Mouse (Mus musculus) limb, embryonic 15.5 days (tissue): ENCODE measurements at regions not wholly inside any gene's neighbourhood (a gene's known extent, or its start where the extent isn't known, plus 50 kb on each side); places are given as distances from the start of the nearest gene placed in this dataset.

Source experiments
- ATAC-seq: fragments of 200-750 bp; cut with Nextera tagmentation; 2 replicates; pipeline ENCODE4 v1.8.0; 2017; ENCODE audit warnings: low read depth, moderate TSS enrichment; ENCODE audit not compliant: insufficient number of reproducible peaks, low FRiP score, low TSS enrichment
- H3K27ac ChIP-seq: fragments of 300-500 bp; sonication (generic); 2 replicates; pipeline ENCODE4 v1.5.1; 2015; ENCODE audit warnings: moderate library complexity, mild to moderate bottlenecking, inconsistent platforms
- H3K27me3 ChIP-seq: fragments of 300-500 bp; sonication (generic); 2 replicates; pipeline ENCODE4 v1.6.1; 2015; ENCODE audit warnings: inconsistent platforms
- H3K36me3 ChIP-seq: fragments of 300-500 bp; sonication (generic); 2 replicates; pipeline ENCODE4 v1.6.1; 2015; ENCODE audit warnings: inconsistent platforms
- H3K4me1 ChIP-seq: fragments of 300-500 bp; sonication (generic); 2 replicates; pipeline ENCODE4 v1.6.1; 2015; ENCODE audit warnings: inconsistent platforms
- H3K4me2 ChIP-seq: fragments of 300-500 bp; sonication (generic); 2 replicates; pipeline ENCODE4 v1.6.1; 2015; ENCODE audit warnings: mild to moderate bottlenecking, inconsistent platforms
- H3K4me3 ChIP-seq: fragments of 300-500 bp; sonication (generic); 2 replicates; pipeline ENCODE4 v1.5.1; 2015; ENCODE audit warnings: mild to moderate bottlenecking, inconsistent platforms
- H3K9ac ChIP-seq: fragments of 300-500 bp; sonication (generic); 2 replicates; pipeline ENCODE4 v1.6.1; 2015; ENCODE audit warnings: inconsistent platforms
- H3K9me3 ChIP-seq: fragments of 300-500 bp; sonication (generic); 2 replicates; pipeline ENCODE4 v1.6.1; 2016; ENCODE audit warnings: inconsistent platforms
- whole genome bisulfite sequencing: fragments of 180-500 bp; shearing (Covaris S2); methylation state at CpG from one replicate; pipeline ENCODE4 v1.1.7; 2015; 5-methylcytosine and 5-hydroxymethylcytosine counted together

DNA sequence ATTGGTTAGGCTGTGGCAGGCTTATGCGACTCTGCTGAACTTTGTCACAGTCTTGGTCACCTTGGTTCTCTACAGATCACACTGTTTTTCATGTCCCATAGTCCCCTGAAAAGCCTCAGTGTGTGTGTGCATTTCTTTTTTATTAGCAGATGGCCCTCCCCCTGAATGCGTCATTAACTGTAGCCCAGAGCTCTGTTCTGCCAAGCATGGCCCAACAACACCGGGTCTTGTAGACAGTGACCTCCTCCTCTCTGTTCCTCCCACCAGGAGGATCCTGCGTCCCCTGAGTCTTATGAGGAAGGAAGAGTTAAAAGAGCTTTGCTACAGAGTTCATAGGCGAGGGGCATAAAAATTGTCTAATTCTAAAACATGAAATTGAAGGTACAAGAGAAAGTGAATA is 103.5 kb upstream of the Rpl34 start:
- H3K27ac ChIP-seq, result no peak overlapping the region
- no peak overlapping the region for H3K4me2 ChIP-seq
- ATAC-seq, result no peak
- no peak overlapping the region for H3K4me3 ChIP-seq
- WGBS, result 59% methylated on average over 5 of the region's 5 CpGs
- H3K9ac ChIP-seq, result no peak overlapping the region
- no peaks in the 10 kb centered on the region for H3K36me3 ChIP-seq
- H3K9me3 ChIP-seq, result no peaks in the 10 kb centered on the region
- no peaks in the 10 kb centered on the region; the same call in 1 of the 2 replicates for H3K4me1 ChIP-seq
- H3K27me3 ChIP-seq, result no peaks in the 10 kb centered on the region

DNA sequence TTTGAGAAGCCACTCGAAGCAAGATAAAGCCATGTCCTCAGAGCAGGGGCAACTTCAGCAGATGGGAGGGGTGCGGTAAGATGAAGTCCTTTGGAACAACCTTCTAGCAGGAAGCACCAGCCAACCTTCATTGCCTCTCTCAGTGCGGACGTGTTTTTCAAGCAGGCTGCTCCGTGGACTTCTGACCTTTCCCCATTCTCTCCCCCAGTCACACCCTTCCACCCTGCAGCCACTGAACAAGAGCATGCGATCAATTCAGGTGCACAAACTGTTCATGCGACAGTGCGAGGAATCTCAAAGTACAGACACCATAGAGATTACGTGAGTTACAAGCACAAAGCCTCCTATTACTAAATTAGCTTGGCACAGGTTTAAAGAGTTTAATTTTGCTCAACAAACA is 102.9 kb upstream of the Rpl34 start:
- Histone ChIP-seq H3K4me1 (no peaks in the 10 kb centered on the region), H3K27me3 (no peaks in the 10 kb centered on the region), H3K4me3 (no peak overlapping the region), H3K4me2 (no peak overlapping the region), H3K36me3 (no peaks in the 10 kb centered on the region), H3K27ac (no peak overlapping the region), H3K9me3 (no peaks in the 10 kb centered on the region), H3K9ac (no peak overlapping the region)
- 66% methylated on average over 9 of the region's 9 CpGs for WGBS
- no peak for ATAC-seq

DNA sequence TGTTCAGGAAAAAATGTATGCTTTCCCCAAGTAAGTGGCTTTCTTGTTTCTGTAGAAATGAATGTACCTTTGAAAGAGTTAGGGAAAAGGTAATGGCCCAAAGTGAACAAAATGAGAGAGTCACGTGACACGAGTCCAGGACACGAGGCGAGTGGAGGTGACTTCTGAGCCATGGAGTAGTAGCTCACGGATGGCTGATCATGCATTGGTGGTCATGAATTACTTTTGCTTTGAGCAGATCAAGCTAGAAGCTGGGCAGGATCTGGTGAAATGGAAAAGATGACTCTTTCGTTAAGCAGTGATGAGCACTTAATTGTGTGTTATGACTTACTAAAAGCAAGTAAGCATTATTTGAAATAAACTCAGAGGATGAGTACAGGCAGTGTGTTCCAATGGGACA is 101.6 kb upstream of the Rpl34 start:
- no peak overlapping the region for H3K9ac ChIP-seq
- H3K4me2 ChIP-seq, result no peak overlapping the region
- no peak overlapping the region for H3K4me3 ChIP-seq
- H3K4me1 ChIP-seq, result peaks cover 3% of the 10 kb centered on the region; the same call in 1 of the 2 replicates
- H3K9me3 ChIP-seq, result no peaks in the 10 kb centered on the region
- no peak overlapping the region for H3K27ac ChIP-seq
- no peaks in the 10 kb centered on the region for H3K27me3 ChIP-seq
- no peak for ATAC-seq
- WGBS, result 86% methylated on average over 6 of the region's 6 CpGs
- H3K36me3 ChIP-seq, result no peaks in the 10 kb centered on the region

DNA sequence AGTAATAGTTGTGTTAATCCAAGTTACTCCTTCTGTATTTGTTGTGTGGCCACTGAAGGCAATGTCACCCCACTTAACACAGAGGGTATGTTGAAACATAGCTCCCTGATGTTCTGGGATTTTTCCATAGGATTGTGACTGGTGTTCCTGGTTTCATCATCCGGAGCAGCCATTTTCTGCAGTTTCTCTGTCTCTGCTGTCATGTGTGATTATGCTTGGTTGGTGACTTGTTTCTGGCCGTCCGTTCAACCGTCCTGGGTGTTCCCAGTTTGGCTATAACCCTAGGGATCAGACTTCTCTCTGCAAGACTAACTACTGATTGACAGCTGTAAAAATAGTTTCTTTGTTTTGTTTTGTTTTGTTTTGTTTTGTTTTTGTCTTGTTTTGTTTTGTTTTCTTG is 98.1 kb upstream of the Rpl34 start:
- Histone ChIP-seq H3K9ac (no peak overlapping the region), H3K27me3 (no peaks in the 10 kb centered on the region), H3K4me3 (no peak overlapping the region), H3K27ac (no peak overlapping the region), H3K4me1 (peaks cover 3% of the 10 kb centered on the region; the same call in 1 of the 2 replicates), H3K9me3 (no peaks in the 10 kb centered on the region), H3K4me2 (no peak overlapping the region), H3K36me3 (no peaks in the 10 kb centered on the region)
- ATAC-seq, result no peak
- 80% methylated on average over 4 of the region's 4 CpGs for WGBS

DNA sequence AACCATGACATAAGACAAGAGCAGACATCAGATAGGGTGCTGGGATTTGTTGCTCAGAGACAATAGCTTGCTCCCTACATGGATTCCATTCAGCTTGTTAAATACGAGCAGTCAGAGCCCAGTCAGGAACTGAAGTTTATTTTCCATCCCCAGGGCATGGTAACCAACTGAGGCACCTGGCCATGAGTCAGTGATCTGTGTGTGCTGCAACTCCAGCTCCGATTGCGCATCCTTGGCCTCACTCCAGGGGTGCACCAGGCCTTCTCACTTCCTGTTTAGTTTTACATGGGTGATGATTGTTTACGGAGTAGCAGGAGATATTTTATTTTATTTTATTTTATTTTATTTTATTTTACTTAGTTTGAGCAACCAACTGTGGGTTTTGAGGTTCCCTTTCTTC is 97.7 kb upstream of the Rpl34 start:
- no peak overlapping the region for H3K4me2 ChIP-seq
- no peak for ATAC-seq
- H3K36me3 ChIP-seq, result no peaks in the 10 kb centered on the region
- H3K27me3 ChIP-seq, result no peaks in the 10 kb centered on the region
- no peak overlapping the region for H3K9ac ChIP-seq
- no peaks in the 10 kb centered on the region for H3K9me3 ChIP-seq
- peaks cover 3% of the 10 kb centered on the region; the same call in 1 of the 2 replicates for H3K4me1 ChIP-seq
- no peak overlapping the region for H3K27ac ChIP-seq
- no peak overlapping the region for H3K4me3 ChIP-seq
- WGBS, result 56% methylated on average over 4 of the region's 4 CpGs

GRCm38 (mm10) chr3:130827021-130827420 is 96.8 kb upstream of the Rpl34 start:
- H3K4me2 ChIP-seq, result no peak overlapping the region
- no peak overlapping the region for H3K27ac ChIP-seq
- ATAC-seq, result no peak
- no peaks in the 10 kb centered on the region for H3K9me3 ChIP-seq
- no peak overlapping the region for H3K4me3 ChIP-seq
- 69% methylated on average over 6 of the region's 6 CpGs for WGBS
- peaks cover 3% of the 10 kb centered on the region; the same call in 1 of the 2 replicates for H3K4me1 ChIP-seq
- H3K36me3 ChIP-seq, result no peaks in the 10 kb centered on the region
- no peak overlapping the region for H3K9ac ChIP-seq
- no peaks in the 10 kb centered on the region for H3K27me3 ChIP-seq

- no peaks in the 10 kb centered on the region for H3K9me3 ChIP-seq
- H3K27me3 ChIP-seq, result no peaks in the 10 kb centered on the region
- no peak overlapping the region for H3K9ac ChIP-seq
- no peak overlapping the region for H3K27ac ChIP-seq
- ATAC-seq, result no peak
- H3K4me1 ChIP-seq, result peaks cover 11% of the 10 kb centered on the region
- H3K36me3 ChIP-seq, result no peaks in the 10 kb centered on the region
- no peak overlapping the region for H3K4me3 ChIP-seq
- H3K4me2 ChIP-seq, result no peak overlapping the region
- WGBS, result 62% methylated on average over 9 of the region's 9 CpGs
These were observed 89.6 kb upstream of the Rpl34 start for GRCm38 (mm10) chr3:130819837-130820098.

DNA sequence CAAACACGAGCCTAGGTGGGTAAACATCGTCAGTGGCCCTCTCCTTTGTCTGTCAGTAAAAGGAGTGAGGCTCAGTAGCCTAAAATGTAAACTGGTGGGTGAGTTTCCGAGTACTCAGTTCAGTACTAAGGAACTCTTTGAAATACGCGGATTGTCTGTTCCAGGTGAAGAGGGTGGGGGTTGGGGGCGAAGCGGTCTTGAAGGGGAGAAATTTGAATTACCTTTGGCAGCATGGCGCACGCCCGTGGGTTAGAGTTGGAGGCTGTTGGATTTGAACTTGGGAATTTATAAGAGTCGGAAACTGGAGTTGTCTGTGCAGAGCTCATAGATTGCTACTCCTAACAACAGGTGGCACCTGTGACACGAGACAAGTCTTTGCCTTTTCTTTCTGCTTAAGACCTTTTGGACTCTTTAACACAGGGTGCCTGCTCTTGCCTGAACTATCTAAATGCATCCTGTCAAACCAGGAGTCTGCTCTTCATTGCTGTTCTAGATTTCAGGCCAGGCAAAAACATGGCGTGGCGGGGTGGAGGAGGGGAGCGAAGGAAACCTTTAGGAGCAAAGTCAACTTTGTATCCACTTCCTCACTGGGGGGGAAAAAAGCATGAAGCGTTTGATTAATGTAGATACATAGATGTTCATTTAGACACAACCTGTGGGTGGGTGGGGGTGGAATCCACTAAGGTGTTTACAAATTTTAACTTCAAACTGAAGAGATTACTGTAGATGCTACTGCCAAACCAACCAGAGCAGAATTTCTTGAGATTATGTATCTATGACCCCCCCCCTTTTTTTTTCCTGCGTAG is 89.0 kb upstream of the Rpl34 start:
- Histone ChIP-seq H3K36me3 (no peaks in the 10 kb centered on the region), H3K4me1 (peaks cover 11% of the 10 kb centered on the region), H3K27ac (no peak overlapping the region), H3K4me3 (peak overlapping the region; percentile 32), H3K9ac (no peak overlapping the region), H3K27me3 (no peaks in the 10 kb centered on the region), H3K4me2 (peak overlapping the region; percentile 61), H3K9me3 (no peaks in the 10 kb centered on the region)
- 37% methylated on average over 17 of the region's 17 CpGs for WGBS
- no peak for ATAC-seq

- Histone ChIP-seq H3K4me3 (peak overlapping the region; percentile 32), H3K9me3 (no peaks in the 10 kb centered on the region), H3K4me2 (peak overlapping the region; percentile 61), H3K27ac (no peak overlapping the region), H3K4me1 (peaks cover 11% of the 10 kb centered on the region), H3K9ac (no peak overlapping the region), H3K36me3 (no peaks in the 10 kb centered on the region), H3K27me3 (no peaks in the 10 kb centered on the region)
- ATAC-seq, result 0 out of 2 replicates have a peak, but pooled peaks have one; percentile 55
- 2% methylated on average over 18 of the region's 18 CpGs for WGBS
These were observed 88.4 kb upstream of the Rpl34 start for GRCm38 (mm10) chr3:130818467-130819030.

DNA sequence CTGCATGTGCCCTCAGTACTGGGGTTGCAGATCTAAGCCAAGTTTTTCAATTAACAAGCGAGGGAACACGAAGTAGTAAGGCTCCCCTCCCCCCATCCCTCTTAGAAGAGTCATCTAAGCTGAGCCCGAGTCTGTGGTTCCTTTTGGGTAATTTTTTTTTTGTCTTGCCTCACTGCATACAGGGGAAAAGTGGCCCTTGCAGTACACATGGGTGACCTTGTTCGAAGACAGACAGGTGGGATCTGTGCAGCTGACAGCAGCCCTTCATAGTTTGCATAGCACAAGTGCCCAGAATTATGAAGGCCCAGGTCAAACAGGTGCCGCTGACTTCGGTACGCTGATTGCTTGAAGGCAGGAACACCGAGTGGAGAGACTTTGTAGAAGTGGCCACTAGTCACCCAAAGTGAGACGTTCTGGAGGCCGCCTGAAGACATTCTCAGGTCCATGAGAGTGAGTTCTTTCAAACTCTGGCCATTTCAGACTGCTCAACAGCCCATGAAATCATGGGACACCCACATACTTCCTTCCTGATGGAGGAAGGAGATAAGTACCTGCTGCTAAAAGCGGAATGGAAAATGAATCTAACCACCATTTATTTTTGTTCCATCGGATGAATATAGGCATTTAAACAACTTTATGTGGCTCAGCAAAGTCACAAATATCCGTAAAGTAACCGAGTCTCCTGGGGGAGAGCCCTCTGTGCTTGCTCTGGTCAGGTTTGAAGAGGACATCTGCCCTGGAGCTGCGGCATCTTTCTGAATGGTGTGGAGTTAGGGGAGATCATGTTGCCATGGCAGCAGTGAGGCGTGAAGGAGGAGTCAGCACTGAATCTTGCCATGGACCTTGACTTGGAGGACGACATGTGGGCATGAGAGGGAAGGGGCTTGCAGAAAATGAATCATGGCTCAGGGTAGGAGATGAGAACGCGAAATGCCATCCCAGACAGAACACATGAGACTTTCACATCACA is 79.8 kb upstream of the Rpl34 start:
- Histone ChIP-seq H3K4me1 (no peaks in the 10 kb centered on the region), H3K9ac (no peak overlapping the region), H3K36me3 (no peaks in the 10 kb centered on the region), H3K4me2 (no peak overlapping the region), H3K9me3 (no peaks in the 10 kb centered on the region), H3K4me3 (no peak overlapping the region), H3K27me3 (no peaks in the 10 kb centered on the region), H3K27ac (no peak overlapping the region)
- ATAC-seq, result no peak
- 65% methylated on average over 19 of the region's 19 CpGs for WGBS

DNA sequence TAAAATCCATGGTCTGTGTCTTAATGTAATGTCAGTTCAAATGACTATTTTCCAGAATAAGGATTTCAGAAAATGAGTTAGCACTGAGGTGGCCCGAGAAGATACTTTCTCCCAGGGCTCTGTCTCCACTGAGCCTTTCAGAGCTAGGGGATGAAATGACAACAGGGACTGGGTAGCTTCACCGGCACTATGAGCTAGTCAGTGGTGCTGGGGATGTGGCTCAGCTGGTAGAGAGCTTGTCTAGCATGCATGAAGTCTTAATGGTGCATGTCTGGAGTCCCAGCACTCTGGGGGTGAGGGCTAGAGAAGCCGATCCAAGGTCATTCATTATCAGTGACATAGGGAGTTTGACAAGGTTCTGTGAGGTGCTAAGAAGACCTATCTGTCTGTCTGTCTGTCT is 75.1 kb upstream of the Rpl34 start:
- Histone ChIP-seq H3K9ac (no peak overlapping the region), H3K27ac (no peak overlapping the region), H3K36me3 (no peaks in the 10 kb centered on the region), H3K4me2 (no peak overlapping the region), H3K4me1 (peaks cover 10% of the 10 kb centered on the region), H3K27me3 (no peaks in the 10 kb centered on the region), H3K9me3 (no peaks in the 10 kb centered on the region), H3K4me3 (no peak overlapping the region)
- WGBS, result 89% methylated on average over 3 of the region's 3 CpGs
- no peak for ATAC-seq

DNA sequence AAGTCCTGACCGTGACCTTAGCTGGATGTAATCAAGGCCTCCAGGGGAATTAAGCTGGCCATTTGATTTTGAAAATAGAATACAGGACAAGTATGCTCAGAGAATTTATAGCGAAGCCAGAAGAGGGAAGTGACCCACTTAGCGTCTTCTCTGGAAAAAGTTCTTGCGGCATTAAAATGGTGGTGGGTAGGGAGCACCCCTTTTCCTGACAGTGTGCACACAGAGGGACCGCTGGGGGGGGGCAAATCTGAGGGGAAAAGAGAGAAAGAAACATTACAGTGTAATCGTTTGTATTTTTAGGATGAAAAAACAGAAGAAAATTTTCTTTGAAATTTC is 74.1 kb upstream of the Rpl34 start:
- Histone ChIP-seq H3K27me3 (no peaks in the 10 kb centered on the region), H3K4me1 (peaks cover 10% of the 10 kb centered on the region), H3K9me3 (no peaks in the 10 kb centered on the region), H3K27ac (no peak overlapping the region), H3K4me3 (no peak overlapping the region), H3K36me3 (no peaks in the 10 kb centered on the region), H3K4me2 (no peak overlapping the region), H3K9ac (0 out of 2 replicates have a peak overlapping the region, but pooled peaks have one; percentile 14)
- 54% methylated on average over 6 of the region's 6 CpGs for WGBS
- ATAC-seq, result no peak
